Mouse (Mus musculus) heart, postnatal 0 days (tissue): Measurements from ENCODE around the gene Ywhae. TPM values are rescaled to one million over a fixed set of nuclear protein-coding genes. Genes with fewer than 3 reads are reported as not detected.
"Not testable (repeated sequence)": the region's sequence is repeated elsewhere in the genome, so short reads cannot be mapped to it uniquely, and the experiment has no call there.

ENCODE experiments used
- ATAC-seq: fragments of 200-750 bp; cut with Nextera tagmentation; 2 replicates; pipeline ENCODE4 v1.8.0; 2017; ENCODE audit warnings: low read depth, moderate number of reproducible peaks, moderate library complexity; ENCODE audit not compliant: insufficient read depth
- DNase-seq: peaks from one replicate; pipeline ENCODE4 v3.0.0-alpha.2; 2016; ENCODE audit warnings: low spot score
- H3K27ac ChIP-seq: fragments of 300-500 bp; sonication (generic); 2 replicates; pipeline ENCODE4 v1.5.1; 2014; ENCODE audit warnings: low read depth, mild to moderate bottlenecking
- H3K27me3 ChIP-seq: fragments of 300-500 bp; sonication (generic); 2 replicates; pipeline ENCODE4 v1.6.1; 2014; ENCODE audit warnings: low read length, mixed read lengths; ENCODE audit not compliant: control insufficient read depth, insufficient read depth
- H3K36me3 ChIP-seq: fragments of 300-500 bp; sonication (generic); replicated peaks from 2 replicates; pipeline ENCODE4 v1.6.1; 2014; ENCODE audit warnings: low read length, mixed read lengths; ENCODE audit not compliant: control insufficient read depth, insufficient read depth
- H3K4me1 ChIP-seq: fragments of 300-500 bp; sonication (generic); 2 replicates; pipeline ENCODE4 v1.6.1; 2014; ENCODE audit warnings: antibody characterized with exemption; ENCODE audit not compliant: control insufficient read depth, insufficient read depth
- H3K4me2 ChIP-seq: fragments of 300-500 bp; sonication (generic); 2 replicates; pipeline ENCODE4 v1.6.1; 2014; ENCODE audit warnings: low read depth, mild to moderate bottlenecking, low read length, moderate library complexity
- H3K4me3 ChIP-seq: fragments of 300-500 bp; sonication (generic); 2 replicates; pipeline ENCODE4 v1.5.1; 2014; ENCODE audit warnings: low read depth, low read length
- H3K9ac ChIP-seq: fragments of 300-500 bp; sonication (generic); replicated peaks from 2 replicates; pipeline ENCODE4 v1.6.1; 2014; ENCODE audit warnings: low read depth, low read length, mixed read lengths
- H3K9me3 ChIP-seq: fragments of 300-500 bp; sonication (generic); replicated peaks from 2 replicates; pipeline ENCODE4 v1.6.1; 2016; ENCODE audit warnings: low read length; ENCODE audit not compliant: control insufficient read depth
- CTCF ChIP-seq: IDR thresholded peaks from 2 replicates; pipeline ENCODE4 v1.5.1; 2016; ENCODE audit warnings: antibody characterized with exemption, control low read depth, low read depth
- EP300 ChIP-seq: IDR thresholded peaks from 2 replicates; pipeline ENCODE4 v1.6.1; 2016; ENCODE audit warnings: antibody characterized with exemption, low read depth
- WGBS: fragments of 180-500 bp; shearing (Covaris S2); extraction: QIAGEN DNeasy Blood & Tissue Kit; methylation state at CpG from one replicate; pipeline ENCODE4 v1.1.7; 2014; 5-methylcytosine and 5-hydroxymethylcytosine counted together
- polyA plus RNA-seq: library from polyadenylated mRNA; unstranded; fragments of >200 nt; fragmentation: Nextera tagmentation; extraction: Ambion mirVana; gene quantifications from 2 replicates; pipeline ENCODE4 v1.2.1, GENCODE M21; 2015
- total RNA-seq: library from RNA; depleted of rRNA; stranded (reverse); fragments of >200 nt; gene quantifications from 2 replicates; pipeline ENCODE4 v1.2.3, GENCODE M21; 2014; ENCODE audit warnings: low replicate concordance

Gene Ywhae
- total and polyA plus RNA-seq, 2 experiments from 2014 or later: 120 to 553 TPM

DNA sequence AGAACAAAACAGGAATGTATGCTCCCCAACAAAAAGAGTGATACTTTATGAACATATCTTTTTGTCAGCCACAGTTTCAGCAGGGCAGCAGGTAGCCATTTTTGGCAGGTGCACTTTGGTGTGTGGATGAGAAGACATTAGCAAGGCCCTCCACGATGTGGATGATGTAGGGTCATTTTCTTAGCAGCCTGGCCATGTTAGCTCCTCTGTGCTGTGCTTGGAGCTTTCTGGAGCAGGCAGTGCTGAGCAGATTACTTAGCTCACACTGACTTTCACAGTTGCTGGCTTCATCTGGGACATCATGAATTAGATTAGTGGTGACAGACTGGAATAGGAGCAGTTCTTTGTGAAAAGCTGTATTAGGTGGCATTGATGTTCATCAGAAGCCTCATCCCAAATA lies 42.7 kb upstream of the Ywhae start:
- Histone ChIP-seq H3K27ac (no peak overlapping the region), H3K4me1 (peaks cover 16% of the 10 kb centered on the region), H3K36me3 (peaks cover 37% of the 10 kb centered on the region), H3K4me2 (no peak overlapping the region), H3K9ac (no peak overlapping the region), H3K9me3 (no peaks in the 10 kb centered on the region), H3K4me3 (no peak overlapping the region), H3K27me3 (no peaks in the 10 kb centered on the region)
- no peak for DNase-seq
- WGBS: 56% methylated on average over 1 of the region's 1 CpGs
- TF ChIP-seq CTCF (no peak), EP300 (no peak)
- no peak for ATAC-seq

DNA sequence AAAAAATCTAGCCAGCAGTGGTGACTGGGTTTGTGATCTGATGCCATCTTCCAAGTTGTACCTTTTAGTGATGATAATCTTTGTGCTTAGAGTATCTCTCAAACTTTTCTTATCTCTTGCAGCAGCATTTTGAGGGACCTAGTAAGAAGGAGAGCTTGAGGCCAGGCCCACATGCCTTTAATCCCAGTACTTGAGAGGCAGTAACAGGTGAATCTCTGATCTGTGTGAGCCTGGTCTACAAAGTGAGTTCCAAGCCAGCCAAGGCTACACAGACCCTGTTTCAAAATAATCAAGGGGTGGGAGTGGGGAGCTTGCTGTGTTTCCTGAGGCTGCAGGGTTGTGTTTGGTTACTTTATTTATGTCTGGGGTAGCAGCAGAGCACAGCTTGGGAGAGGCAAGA lies 41.6 kb upstream of the Ywhae start:
- Histone ChIP-seq H3K27me3 (no peaks in the 10 kb centered on the region), H3K27ac (no peak overlapping the region), H3K4me3 (no peak overlapping the region), H3K9ac (no peak overlapping the region), H3K36me3 (peaks cover 43% of the 10 kb centered on the region), H3K9me3 (no peaks in the 10 kb centered on the region), H3K4me1 (peaks cover 7% of the 10 kb centered on the region), H3K4me2 (no peak overlapping the region)
- no peak for ATAC-seq
- no peak for DNase-seq
- TF ChIP-seq CTCF (no peak), EP300 (no peak)

DNA sequence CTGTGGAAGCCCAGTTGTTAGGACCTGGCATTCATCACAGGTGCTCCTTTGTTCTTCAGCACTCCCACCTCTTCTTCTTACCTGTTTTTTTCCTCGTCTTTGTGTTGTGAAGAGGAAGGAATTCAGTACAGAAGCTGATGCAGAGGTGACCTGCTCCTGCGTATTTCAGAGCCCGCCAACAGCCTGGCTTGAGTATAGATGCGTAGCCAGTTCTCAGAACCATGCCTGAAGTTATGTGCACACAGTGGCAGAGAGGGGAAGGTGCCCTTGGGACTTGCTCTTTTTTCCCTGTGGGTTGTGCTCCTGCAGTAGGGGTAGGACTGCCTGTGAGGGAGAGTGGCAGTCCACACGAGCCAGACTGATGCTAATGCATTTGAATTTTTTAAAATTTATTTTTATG lies 39.1 kb upstream of the Ywhae start:
- no peaks in the 10 kb centered on the region for H3K4me1 ChIP-seq
- H3K27ac ChIP-seq: no peak overlapping the region
- H3K9me3 ChIP-seq: no peaks in the 10 kb centered on the region
- H3K36me3 ChIP-seq: peaks cover 68% of the 10 kb centered on the region
- no peak overlapping the region for H3K4me3 ChIP-seq
- TF ChIP-seq CTCF: no peak
- TF ChIP-seq EP300: no peak
- ATAC-seq (no peak), DNase-seq (no peak)
- H3K4me2 ChIP-seq: no peak overlapping the region
- H3K9ac ChIP-seq: no peak overlapping the region
- no peaks in the 10 kb centered on the region for H3K27me3 ChIP-seq
- 86% methylated on average over 5 of the region's 5 CpGs for WGBS

DNA sequence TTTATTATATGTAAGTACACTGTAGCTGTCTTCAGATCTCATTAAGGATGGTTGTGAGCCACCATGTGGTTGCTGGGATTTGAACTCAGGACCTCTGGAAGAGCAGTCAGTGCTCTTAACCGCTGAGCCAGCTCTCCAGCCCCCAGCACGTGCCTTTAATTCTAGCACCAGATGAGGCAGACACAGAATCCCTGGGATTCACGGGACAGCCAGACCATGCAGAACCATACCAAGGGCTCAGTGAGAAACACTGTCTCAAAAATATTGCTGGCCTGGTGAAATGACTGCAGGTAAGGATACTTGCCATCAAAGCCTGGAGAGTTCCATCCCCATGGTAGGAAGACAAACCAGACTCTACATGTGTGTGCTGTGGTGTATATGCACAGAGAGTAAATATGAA lies 35.2 kb upstream of the Ywhae start:
- not testable (repeated sequence) for H3K9me3 ChIP-seq, H3K27me3 ChIP-seq, H3K4me2 ChIP-seq, H3K4me3 ChIP-seq, DNase-seq, H3K4me1 ChIP-seq, H3K9ac ChIP-seq, H3K27ac ChIP-seq, ATAC-seq
- WGBS: 93% methylated on average over 3 of the region's 3 CpGs
- peaks cover 88% of the 10 kb centered on the region for H3K36me3 ChIP-seq

DNA sequence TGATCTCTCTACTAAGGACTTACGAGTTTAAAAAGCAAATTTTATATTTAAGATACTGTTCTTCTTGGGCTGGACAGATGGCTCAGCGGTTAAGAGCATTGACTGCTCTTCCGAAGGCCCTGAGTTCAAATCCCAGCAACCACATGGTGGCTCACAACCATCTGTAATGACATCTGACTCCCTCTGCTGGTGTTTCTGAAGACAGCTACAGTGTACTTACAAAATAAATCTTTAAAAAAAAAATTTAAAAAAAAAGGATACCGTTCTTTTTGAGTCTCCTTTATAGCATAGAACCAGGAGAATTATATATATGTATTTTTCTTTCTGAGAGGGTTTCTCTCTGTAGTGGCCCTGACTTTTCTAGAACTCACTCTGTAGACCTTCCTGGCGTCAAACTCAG lies 32.1 kb upstream of the Ywhae start:
- peaks cover 91% of the 10 kb centered on the region for H3K36me3 ChIP-seq
- no peak for TF ChIP-seq CTCF
- no peak for TF ChIP-seq EP300

DNA sequence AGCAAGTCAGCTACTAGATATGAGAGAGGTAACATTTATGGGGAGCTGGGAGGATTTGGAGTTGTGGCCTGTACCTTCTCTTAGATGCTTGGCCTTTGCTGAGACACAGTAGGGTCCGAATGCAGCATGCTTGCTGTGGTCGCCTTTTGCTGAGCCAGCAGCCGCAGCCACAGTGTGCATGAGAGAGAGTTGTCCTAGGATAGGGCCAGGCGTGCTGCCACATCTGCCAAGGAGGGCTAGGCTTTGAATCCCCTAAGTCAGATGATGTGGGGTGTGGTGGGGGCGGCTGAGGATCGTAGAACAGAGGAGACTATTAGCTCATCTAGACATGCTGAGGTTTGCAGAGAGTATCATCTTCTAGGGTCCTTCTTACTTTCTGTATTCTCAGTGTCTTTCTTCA lies 29.9 kb upstream of the Ywhae start:
- WGBS: 96% methylated on average over 6 of the region's 6 CpGs
- H3K36me3 ChIP-seq: peaks cover 80% of the 10 kb centered on the region
- no peak for ATAC-seq

More for the DNA sequence above, 32.1 kb upstream of the Ywhae start:
- Histone ChIP-seq H3K4me2 (no peak overlapping the region), H3K9ac (no peak overlapping the region), H3K27ac (no peak overlapping the region), H3K4me3 (no peak overlapping the region), H3K27me3 (no peaks in the 10 kb centered on the region), H3K9me3 (no peaks in the 10 kb centered on the region), H3K4me1 (no peaks in the 10 kb centered on the region)
- whole genome bisulfite sequencing: 91% methylated on average over 5 of the region's 5 CpGs
- DNase-seq: no peak
- no peak for ATAC-seq

More for the DNA sequence above, 29.9 kb upstream of the Ywhae start:
- Histone ChIP-seq H3K4me3 (no peak overlapping the region), H3K27me3 (no peaks in the 10 kb centered on the region), H3K4me1 (no peaks in the 10 kb centered on the region), H3K4me2 (no peak overlapping the region), H3K27ac (no peak overlapping the region), H3K9ac (no peak overlapping the region), H3K9me3 (no peaks in the 10 kb centered on the region)
- TF ChIP-seq EP300 (no peak), CTCF (no peak)
- DNase-seq: no peak
